In the genomic region with DNA sequence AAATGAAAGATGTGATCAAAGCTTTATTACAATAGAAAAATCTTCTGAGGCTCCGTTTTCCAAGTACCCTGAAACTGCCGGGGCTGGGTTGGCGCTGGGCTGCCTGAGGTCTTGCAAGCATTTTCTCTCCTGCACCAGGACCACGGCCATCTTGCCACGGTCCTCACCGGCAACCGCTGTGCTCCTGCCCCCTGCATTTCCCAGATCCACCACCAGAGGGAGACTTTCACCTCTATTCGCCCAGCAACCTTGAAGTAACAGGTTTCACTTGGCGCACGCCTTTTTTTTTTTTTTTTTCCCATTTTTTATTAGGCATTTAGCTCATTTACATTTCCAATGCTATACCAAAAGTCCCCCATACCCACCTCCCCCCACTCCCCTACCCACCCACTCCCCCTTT, we compare ENCODE assay signal across 8 mouse cellular contexts.
DNase-seq lines count a peak whose midpoint lies in the region; ATAC-seq and TF ChIP-seq lines count a peak whose summit lies in the region.

No protein-coding gene starts in this region.

- H3K79me2 ChIP-seq in liver, adult 2 months (ENCODE audit: control insufficient read depth, insufficient read depth, low read length): no peaks in the 10 kb centered on the region

- no peak for TF ChIP-seq POLR2A in liver, adult 2 months (IDR thresholded peaks at IDR 0.05; ENCODE audit: extremely low read depth, insufficient read depth, low read length)
- no peak for TF ChIP-seq POLR2A in cerebellum, adult 2 months (IDR thresholded peaks at IDR 0.05; ENCODE audit: borderline replicate concordance, insufficient read depth, low read length)

- H3K9ac ChIP-seq in liver, adult 2 months (ENCODE audit: low read depth, low read length): no peak overlapping the region
- no peak overlapping the region for H3K9ac ChIP-seq in liver, embryonic 11.5 days (ENCODE audit: low read depth, low read length)
- H3K9ac ChIP-seq in heart, postnatal 0 days (replicated peaks; ENCODE audit: low read depth, low read length): no peak overlapping the region

- DNase-seq in liver, adult 2 months (ENCODE audit: extremely low read depth, low read depth, low spot score): peak; percentile 20
- DNase-seq in liver, embryonic 11.5 days (ENCODE audit: low spot score): no peak
- DNase-seq in R1 (ENCODE audit: low read depth, low spot score): peak; percentile 72
- DNase-seq in cerebellum, adult 2 months: peak; percentile 37 to 55
- DNase-seq in heart, postnatal 0 days (ENCODE audit: low spot score): peak; percentile 28
- peak; percentile 73 for DNase-seq in lung, postnatal 10 days
- peak; percentile 68 for DNase-seq in splenic B cell, adult 2 months (ENCODE audit: low read depth, low spot score)
- DNase-seq in frontal cortex, postnatal 14 days (ENCODE audit: low spot score in 2 of 2): no peak

- WGBS in liver, adult 2 months: 44% methylated on average over 10 of the region's 10 CpGs
- WGBS in liver, embryonic 11.5 days: 38% methylated on average over 10 of the region's 10 CpGs
- whole genome bisulfite sequencing in cerebellum, adult 2 months: 56% methylated on average over 10 of the region's 10 CpGs
- WGBS in heart, postnatal 0 days: 46% methylated on average over 10 of the region's 10 CpGs

- no peaks in the 10 kb centered on the region for H3K4me1 ChIP-seq in liver, adult 2 months (ENCODE audit: control insufficient read depth, insufficient read depth, low read length)
- H3K4me1 ChIP-seq in liver, embryonic 11.5 days (replicated peaks; ENCODE audit: control insufficient read depth, insufficient read depth, low read length): no peaks in the 10 kb centered on the region
- H3K4me1 ChIP-seq in cerebellum, adult 2 months (ENCODE audit: control insufficient read depth, insufficient read depth, low read length): no peaks in the 10 kb centered on the region
- no peaks in the 10 kb centered on the region for H3K4me1 ChIP-seq in heart, postnatal 0 days (ENCODE audit: control insufficient read depth, insufficient read depth)

- no peak overlapping the region for H3K27ac ChIP-seq in liver, adult 2 months (replicated peaks; ENCODE audit: insufficient read depth, low read depth, low read length)
- H3K27ac ChIP-seq in liver, embryonic 11.5 days (ENCODE audit: low read depth, low read length): no peak overlapping the region
- no peak overlapping the region for H3K27ac ChIP-seq in cerebellum, adult 2 months (ENCODE audit: insufficient read depth, low read length)
- no peak overlapping the region for H3K27ac ChIP-seq in heart, postnatal 0 days (ENCODE audit: low read depth)

- peak; percentile 85 for TF ChIP-seq CTCF in liver, adult 2 months (IDR thresholded peaks at IDR 0.05; ENCODE audit: low read depth, low read length)
- TF ChIP-seq CTCF in cerebellum, adult 2 months (IDR thresholded peaks at IDR 0.05; ENCODE audit: borderline replicate concordance, insufficient read depth, low read depth, low read length): peak; percentile 71
- TF ChIP-seq CTCF in heart, postnatal 0 days (IDR thresholded peaks at IDR 0.05; ENCODE audit: low read depth): peak; percentile 80

- H3K36me3 ChIP-seq in liver, adult 2 months (ENCODE audit: control insufficient read depth, insufficient read depth, low read length): no peaks in the 10 kb centered on the region
- no peaks in the 10 kb centered on the region for H3K36me3 ChIP-seq in liver, embryonic 11.5 days (ENCODE audit: control insufficient read depth, insufficient read depth, low read length)
- no peaks in the 10 kb centered on the region for H3K36me3 ChIP-seq in heart, postnatal 0 days (replicated peaks; ENCODE audit: control insufficient read depth, insufficient read depth, low read length)
- H3K36me3 ChIP-seq in splenic B cell, adult 2 months (ENCODE audit: control insufficient read depth, insufficient read depth, low read length, poor library complexity, severe bottlenecking): no peaks in the 10 kb centered on the region

- H3K9me3 ChIP-seq in liver, embryonic 11.5 days (ENCODE audit: control insufficient read depth, low read length): no peaks in the 10 kb centered on the region
- H3K9me3 ChIP-seq in heart, postnatal 0 days (replicated peaks; ENCODE audit: control insufficient read depth, low read length): no peaks in the 10 kb centered on the region

- no peak for ATAC-seq in liver, embryonic 11.5 days (replicated peaks; ENCODE audit: low FRiP score)
- ATAC-seq in heart, postnatal 0 days (ENCODE audit: insufficient read depth, low read depth): no peak

- no peak for TF ChIP-seq EP300 in heart, postnatal 0 days (IDR thresholded peaks at IDR 0.05; ENCODE audit: low read depth)

- no peaks in the 10 kb centered on the region for H3K27me3 ChIP-seq in liver, adult 2 months (ENCODE audit: control insufficient read depth, insufficient read depth, low read length)
- no peaks in the 10 kb centered on the region; the same call in 1 of the 2 replicates for H3K27me3 ChIP-seq in liver, embryonic 11.5 days (replicated peaks; ENCODE audit: control insufficient read depth, insufficient read depth, low read length)
- H3K27me3 ChIP-seq in cerebellum, adult 2 months (ENCODE audit: control insufficient read depth, insufficient read depth, low read length): no peaks in the 10 kb centered on the region
- no peaks in the 10 kb centered on the region for H3K27me3 ChIP-seq in heart, postnatal 0 days (ENCODE audit: control insufficient read depth, insufficient read depth, low read length)
- no peaks in the 10 kb centered on the region for H3K27me3 ChIP-seq in splenic B cell, adult 2 months (ENCODE audit: control insufficient read depth, insufficient read depth, low read length, poor library complexity, severe bottlenecking)

- no peak overlapping the region for H3K4me2 ChIP-seq in liver, embryonic 11.5 days
- no peak overlapping the region for H3K4me2 ChIP-seq in heart, postnatal 0 days (ENCODE audit: low read depth, low read length)

- no peak overlapping the region for H3K4me3 ChIP-seq in liver, adult 2 months (ENCODE audit: insufficient read depth, low read depth, low read length)
- no peak overlapping the region for H3K4me3 ChIP-seq in liver, embryonic 11.5 days (ENCODE audit: low read depth, low read length)
- H3K4me3 ChIP-seq in cerebellum, adult 2 months (replicated peaks; ENCODE audit: insufficient read depth, low read depth, low read length): no peak overlapping the region
- no peak overlapping the region for H3K4me3 ChIP-seq in heart, postnatal 0 days (ENCODE audit: low read depth, low read length)

Comparison
In these comparisons a context has a peak if more than half of its experiments do, and no peak if none do; other contexts are left out.
1. DNase-seq: peak in liver, adult 2 months (single experiment), R1 (single experiment), cerebellum, adult 2 months (2 of 2), heart, postnatal 0 days (single experiment), lung, postnatal 10 days (single experiment) and splenic B cell, adult 2 months (single experiment); none in liver, embryonic 11.5 days (single experiment) and frontal cortex, postnatal 14 days (0 of 2).
2. Peak in every context shown above with its lines, with median percentiles within 50 percentile points of each other: CTCF ChIP-seq.